ENCODE assay signal across 28 mouse cellular contexts in the genomic region with DNA sequence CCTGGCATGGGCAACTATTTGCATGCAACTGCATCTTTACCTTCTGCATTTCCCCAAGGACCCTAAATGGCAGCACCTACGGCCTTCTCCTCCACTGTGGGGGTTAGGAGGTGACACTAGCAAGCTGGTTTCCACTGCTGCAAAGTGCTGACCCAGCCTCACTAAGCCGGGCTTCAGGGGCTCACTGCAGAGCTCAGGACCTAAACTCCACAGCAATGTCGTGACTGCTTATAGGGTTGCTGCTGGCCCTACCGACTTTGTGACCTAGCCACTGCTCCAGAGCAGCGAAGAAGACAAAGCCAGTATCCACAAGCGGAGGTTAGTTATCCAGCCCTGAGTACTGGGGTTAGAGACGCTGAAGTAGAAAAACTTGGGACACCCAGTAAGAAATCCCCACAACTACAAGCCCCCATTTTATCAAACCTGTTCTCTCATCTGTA. TPM values are rescaled to one million over a fixed set of nuclear protein-coding genes. Genes with fewer than 3 reads are reported as not detected.
A peak's percentile ranks its signal among the peaks of the same experiment; 100 is the strongest.
DNase-seq lines count a peak whose midpoint lies in the region; ATAC-seq lines count a peak whose summit lies in the region.
"Had no signal": no experiment of that assay in that cellular context is flagged by ENCODE, and none has a peak within 500 bp of the region (broad histone marks: within the 10 kb centered on the region; RNA-seq: fewer than 3 reads in every experiment).

No protein-coding gene starts in this region.

- 12% methylated on average over 7 of the region's 7 CpGs for WGBS in heart, embryonic 12.5 days

- H3K4me2 ChIP-seq in heart, embryonic 12.5 days = peak overlapping the region; percentile 82
- H3K4me2 ChIP-seq: hindbrain, embryonic 14.5 days; midbrain, embryonic 15.5 days had no signal

- peak overlapping the region; percentile 97 for H3K27ac ChIP-seq in heart, embryonic 12.5 days (ENCODE audit: poor library complexity, severe bottlenecking)
- H3K27ac ChIP-seq: hindbrain, embryonic 14.5 days; midbrain, embryonic 15.5 days had no signal

- H3K4me1 ChIP-seq in heart, embryonic 12.5 days (replicated peaks) = peaks cover 11% of the 10 kb centered on the region; the same call in 1 of the 2 replicates

- H3K27me3 ChIP-seq in heart, embryonic 12.5 days (replicated peaks) = peaks cover 67% of the 10 kb centered on the region

- H3K9me3 ChIP-seq in heart, embryonic 12.5 days (replicated peaks) = no peaks in the 10 kb centered on the region; the same call in 1 of the 2 replicates
- H3K9me3 ChIP-seq: midbrain, embryonic 15.5 days had no signal

- peak; percentile 27 for DNase-seq in embryo, embryonic 10.5 days (ENCODE audit: low spot score)
- DNase-seq in embryo, embryonic 11 days = no peak
- DNase-seq in heart, adult 8-10 months (ENCODE audit: low spot score) = no peak
- DNase-seq in retina, embryonic 14.5 days (ENCODE audit: low spot score) = peak; percentile 8
- DNase-seq in retina, postnatal 1 day = no peak
- no peak for DNase-seq in natural killer cell, adult 2 months (ENCODE audit: low spot score in 2 of 2)
- no peak for DNase-seq in cerebellum, adult 9-10 months
- DNase-seq: adrenal gland, postnatal 14 days; cerebellum, adult 11-12 months; cerebellum, postnatal 25 days; kidney, postnatal 36 days; liver, postnatal 0 days; lung, postnatal 10 days; right cerebral cortex, adult 18-20 months; thymus, postnatal 36 days had no signal

- H3K9ac ChIP-seq in heart, embryonic 12.5 days = peak overlapping the region; percentile 95
- H3K9ac ChIP-seq: hindbrain, embryonic 14.5 days; liver, postnatal 0 days; midbrain, embryonic 15.5 days had no signal

- H3K36me3 ChIP-seq in heart, embryonic 12.5 days = peaks cover 47% of the 10 kb centered on the region
- H3K36me3 ChIP-seq: midbrain, embryonic 15.5 days had no signal

- no peak for ATAC-seq in heart, embryonic 12.5 days (ENCODE audit: insufficient number of reproducible peaks, low FRiP score)
- ATAC-seq: forebrain, embryonic 16.5 days; liver, postnatal 0 days; midbrain, embryonic 15.5 days; Patski had no signal

- peak overlapping the region; percentile 77 for H3K4me3 ChIP-seq in heart, embryonic 12.5 days
- H3K4me3 ChIP-seq: erythroblast, embryonic 14.5 days; midbrain, embryonic 15.5 days had no signal

RNA-seq across cellular contexts. Expression of gene Nkx2-5, which starts 7.2 kb away (rescaled TPM):
- 200 and 212 TPM in 2 replicates for polyA plus RNA-seq in heart, embryonic 12.5 days (2016; fragmentation: Nextera tagmentation; extraction: Ambion mirVana)
- 10 to 100 TPM; 75.8 to 81.5 (median 79.7) TPM for total RNA-seq in heart, adult 8-10 months (2022)
- total RNA-seq: adrenal gland, postnatal 14 days; gastrocnemius, adult 18-20 months; gastrocnemius, postnatal 4 days; left cerebral cortex, adult 18-20 months; left cerebral cortex, postnatal 36 days; liver, adult 2 months; megakaryocyte progenitor cell, adult 5-6 weeks had no signal
- polyA plus RNA-seq: erythroblast, embryonic 14.5 days; forebrain, embryonic 16.5 days; hindbrain, embryonic 14.5 days; kidney, embryonic 14.5 days; liver, adult 2 months; liver, postnatal 0 days; Patski had no signal

RNA-seq across cellular contexts. Expression of gene Bnip1, which starts 56.7 kb away (rescaled TPM):
- 51.1 and 51.9 TPM in 2 replicates for polyA plus RNA-seq in heart, embryonic 12.5 days (2016; fragmentation: Nextera tagmentation; extraction: Ambion mirVana)
- 10 to 100 TPM; 25.0 to 32.1 (median 29.9) TPM for total RNA-seq in heart, adult 8-10 months (2022)

Comparison
In these comparisons a context has a peak if more than half of its experiments do, and no peak if none do; other contexts are left out.
1. DNase-seq: peak in embryo, embryonic 10.5 days (single experiment) and retina, embryonic 14.5 days (single experiment); none in embryo, embryonic 11 days (single experiment), heart, adult 8-10 months (single experiment), retina, postnatal 1 day (single experiment), natural killer cell, adult 2 months (0 of 2) and cerebellum, adult 9-10 months (single experiment).